8 mouse cellular contexts compared by ENCODE assay signal in genomic region chr13:56597831-56598612, GRCm38 (mm10). TPM values are rescaled to one million over a fixed set of nuclear protein-coding genes. Genes with fewer than 3 reads are reported as not detected.
DNase-seq lines count a peak whose midpoint lies in the region; ATAC-seq and TF ChIP-seq lines count a peak whose summit lies in the region.
"Had no signal": no experiment of that assay in that cellular context is flagged by ENCODE, and none has a peak within 500 bp of the region (broad histone marks: within the 10 kb centered on the region; RNA-seq: fewer than 3 reads in every experiment).

No protein-coding gene starts in this region.

- no peak overlapping the region for H3K9ac ChIP-seq in neural tube, embryonic 13.5 days
- H3K9ac ChIP-seq in intestine, embryonic 16.5 days (ENCODE audit: low read depth, low read length), result no peak overlapping the region

- TF ChIP-seq CTCF in embryonic fibroblast, embryonic 13.5 days (IDR thresholded peaks at IDR 0.05; ENCODE audit: borderline replicate concordance, insufficient read depth, low read length), result no peak

- no peaks in the 10 kb centered on the region for H3K27me3 ChIP-seq in neural tube, embryonic 13.5 days
- no peaks in the 10 kb centered on the region for H3K27me3 ChIP-seq in intestine, embryonic 16.5 days (replicated peaks; ENCODE audit: control insufficient read depth, insufficient read depth, low read length)

- no peak for TF ChIP-seq POLR2A in embryonic fibroblast, embryonic 13.5 days (IDR thresholded peaks at IDR 0.05; ENCODE audit: low read depth, low read length)

- 55% methylated on average over 12 of the region's 12 CpGs for WGBS in neural tube, embryonic 13.5 days
- 43% methylated on average over 12 of the region's 12 CpGs for WGBS in intestine, embryonic 16.5 days

- no peaks in the 10 kb centered on the region for H3K36me3 ChIP-seq in neural tube, embryonic 13.5 days
- no peaks in the 10 kb centered on the region for H3K36me3 ChIP-seq in intestine, embryonic 16.5 days (ENCODE audit: control insufficient read depth, insufficient read depth, low read length)

- H3K27ac ChIP-seq in neural tube, embryonic 13.5 days (replicated peaks), result no peak overlapping the region
- H3K27ac ChIP-seq in embryonic fibroblast, embryonic 13.5 days (ENCODE audit: insufficient read depth, low read length), result peak overlapping the region; percentile 7; the same call in 1 of the 2 replicates
- no peak overlapping the region for H3K27ac ChIP-seq in intestine, embryonic 16.5 days (ENCODE audit: low read length)

- no peak overlapping the region for H3K4me3 ChIP-seq in neural tube, embryonic 13.5 days
- no peak overlapping the region for H3K4me3 ChIP-seq in embryonic fibroblast, embryonic 13.5 days (ENCODE audit: insufficient read depth, low read length)
- no peak overlapping the region for H3K4me3 ChIP-seq in intestine, embryonic 16.5 days (ENCODE audit: low read length)

- peaks cover 41% of the 10 kb centered on the region for H3K4me1 ChIP-seq in neural tube, embryonic 13.5 days (replicated peaks)
- H3K4me1 ChIP-seq in embryonic fibroblast, embryonic 13.5 days (ENCODE audit: control insufficient read depth, insufficient read depth, low read length), result peaks cover 24% of the 10 kb centered on the region
- peaks cover 57% of the 10 kb centered on the region for H3K4me1 ChIP-seq in intestine, embryonic 16.5 days (ENCODE audit: control insufficient read depth, insufficient read depth, low read length)

- peak; percentile 63 for ATAC-seq in neural tube, embryonic 13.5 days (ENCODE audit: low read depth)
- ATAC-seq in intestine, embryonic 16.5 days, result 0 out of 2 replicates have a peak, but pooled peaks have one; percentile 45
- ATAC-seq in megakaryocyte progenitor cell, adult 5-6 weeks (replicated peaks; ENCODE audit: poor library complexity), result no peak

- H3K4me2 ChIP-seq in neural tube, embryonic 13.5 days, result 0 out of 2 replicates have a peak overlapping the region, but pooled peaks have one; percentile 15
- H3K4me2 ChIP-seq in intestine, embryonic 16.5 days (ENCODE audit: low read depth, low read length), result no peak overlapping the region

- DNase-seq in neural tube, embryonic 10.5 days (ENCODE audit: extremely low spot score, low spot score), result no peak
- peak; percentile 83 to 89 for DNase-seq in lung, postnatal 4 days
- DNase-seq in layer of hippocampus, postnatal 36 days, result no peak

- no peaks in the 10 kb centered on the region for H3K9me3 ChIP-seq in neural tube, embryonic 13.5 days
- no peaks in the 10 kb centered on the region for H3K9me3 ChIP-seq in intestine, embryonic 16.5 days (ENCODE audit: control insufficient read depth, low read length)

RNA-seq across cellular contexts. Expression of gene Tgfbi, which starts 11.3 kb away (rescaled TPM):
- 15.3 and 25.2 TPM in 2 replicates for polyA plus RNA-seq in neural tube, embryonic 13.5 days (2015; fragmentation: Nextera tagmentation; extraction: Ambion mirVana)
- polyA plus RNA-seq in embryonic fibroblast, embryonic 13.5 days (2011; ENCODE audit: insufficient read length, low read depth, missing spikeins), result 64.4 and 125 TPM in 2 replicates
- 122 and 124 TPM in 2 replicates for polyA plus RNA-seq in intestine, embryonic 16.5 days (2015; fragmentation: Nextera tagmentation; extraction: Ambion mirVana)
- 1 to 10 TPM; 2.8 to 3.4 TPM for total RNA-seq in layer of hippocampus, postnatal 36 days (2021)
- 8.4 and 10.1 TPM in 2 replicates for total RNA-seq in megakaryocyte progenitor cell, adult 5-6 weeks (2015)
- 15.4 and 15.7 TPM in 2 replicates for total RNA-seq in megakaryocyte progenitor cell, adult 5-6 weeks (2017)

RNA-seq across cellular contexts. Expression of gene Lect2, which starts 49.7 kb away (rescaled TPM):
- not detected in 2 replicates for polyA plus RNA-seq in neural tube, embryonic 13.5 days (2015; fragmentation: Nextera tagmentation; extraction: Ambion mirVana)
- polyA plus RNA-seq in embryonic fibroblast, embryonic 13.5 days (2011; ENCODE audit: insufficient read length, low read depth, missing spikeins), result not detected in 2 replicates
- 10.3 and 15.4 TPM in 2 replicates for polyA plus RNA-seq in intestine, embryonic 16.5 days (2015; fragmentation: Nextera tagmentation; extraction: Ambion mirVana)
- total RNA-seq in layer of hippocampus, postnatal 36 days (2021), result not detected
- total RNA-seq in megakaryocyte progenitor cell, adult 5-6 weeks (2015), result not detected in 2 replicates
- not detected in 2 replicates for total RNA-seq in megakaryocyte progenitor cell, adult 5-6 weeks (2017)
- total RNA-seq: left cerebral cortex, postnatal 14 days had no signal

Comparison
In these comparisons a context has a peak if more than half of its experiments do, and no peak if none do; other contexts are left out.
1. DNase-seq: peak in lung, postnatal 4 days (2 of 2); none in neural tube, embryonic 10.5 days (single experiment) and layer of hippocampus, postnatal 36 days (0 of 2).
2. RNA of gene Lect2, which starts 49.7 kb away (polyA plus RNA-seq): 10.3 to 15.4 TPM in intestine, embryonic 16.5 days; not detected in neural tube, embryonic 13.5 days and not detected in embryonic fibroblast, embryonic 13.5 days; every median in the first group is over 10 times any median in the second.